Mouse (Mus musculus): Measurements from ENCODE around the gene Rnf115.
"Not testable (repeated sequence)": the region's sequence is repeated elsewhere in the genome, so short reads cannot be mapped to it uniquely, and the experiment has no call there.

Gene Rnf115

DNA sequence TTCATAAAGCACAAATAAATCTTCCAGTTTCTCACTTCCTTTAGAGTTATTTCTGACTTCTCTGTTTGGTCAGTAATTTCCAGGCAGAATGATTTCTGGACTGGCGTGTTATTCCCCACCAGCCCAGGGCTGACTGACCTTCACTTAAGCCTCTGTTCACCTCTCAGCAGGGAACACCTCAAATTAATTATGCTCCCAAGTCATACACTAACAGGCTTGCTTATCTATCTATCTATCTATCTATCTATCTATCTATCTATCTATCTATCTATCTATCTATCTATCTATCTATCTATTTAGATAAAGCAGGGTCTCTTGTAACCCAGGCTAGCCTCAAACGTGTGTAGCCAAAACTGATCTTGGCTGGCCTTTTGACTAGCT is 18.8 kb upstream of the Rnf115 start:
- DNase-seq: no peak

- DNase-seq: no peak
Observed at GRCm38 (mm10) chr3:96714286-96714685, 13.2 kb upstream of the Rnf115 start.

DNA sequence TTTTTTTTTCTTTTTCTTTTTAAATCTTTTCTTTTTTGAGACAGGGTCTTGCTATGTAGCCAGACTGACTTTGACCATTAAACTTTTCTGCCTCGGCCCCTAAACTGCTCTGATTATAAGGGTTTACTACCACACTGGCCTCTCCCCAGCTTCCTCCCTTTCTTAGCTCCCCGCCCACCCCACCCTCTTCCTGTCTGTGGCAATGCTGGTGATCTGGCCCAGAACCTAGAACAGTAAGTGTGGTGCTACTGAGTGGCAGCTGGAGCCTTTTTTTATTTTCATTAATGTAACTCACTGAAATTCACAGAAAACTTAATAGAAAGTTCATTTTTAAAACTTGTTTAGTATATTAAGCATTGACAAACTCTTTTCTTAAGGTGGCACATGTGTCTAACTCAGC is 11.6 kb upstream of the Rnf115 start:
- no peak for DNase-seq

DNA sequence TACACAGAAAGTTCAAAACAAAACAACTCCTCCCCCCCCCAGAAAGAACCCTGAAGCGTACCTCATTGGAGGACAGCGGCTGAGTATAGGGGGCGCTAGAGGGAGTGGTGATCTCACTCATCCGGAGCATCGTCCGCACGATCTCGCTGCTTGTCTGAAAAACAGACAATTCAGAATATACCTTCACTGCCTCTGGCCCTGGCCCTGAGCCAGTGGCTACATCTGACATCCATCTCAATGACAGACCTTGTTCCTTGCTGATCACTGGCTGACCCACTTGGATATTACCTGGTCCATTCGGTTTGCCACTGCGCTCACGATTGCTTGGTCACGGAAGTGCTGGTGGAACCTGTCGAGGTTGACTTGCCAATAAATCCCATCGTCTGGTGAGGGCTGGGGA is 8.3 kb upstream of the Rnf115 start:
- peak; percentile 52 for DNase-seq

DNA sequence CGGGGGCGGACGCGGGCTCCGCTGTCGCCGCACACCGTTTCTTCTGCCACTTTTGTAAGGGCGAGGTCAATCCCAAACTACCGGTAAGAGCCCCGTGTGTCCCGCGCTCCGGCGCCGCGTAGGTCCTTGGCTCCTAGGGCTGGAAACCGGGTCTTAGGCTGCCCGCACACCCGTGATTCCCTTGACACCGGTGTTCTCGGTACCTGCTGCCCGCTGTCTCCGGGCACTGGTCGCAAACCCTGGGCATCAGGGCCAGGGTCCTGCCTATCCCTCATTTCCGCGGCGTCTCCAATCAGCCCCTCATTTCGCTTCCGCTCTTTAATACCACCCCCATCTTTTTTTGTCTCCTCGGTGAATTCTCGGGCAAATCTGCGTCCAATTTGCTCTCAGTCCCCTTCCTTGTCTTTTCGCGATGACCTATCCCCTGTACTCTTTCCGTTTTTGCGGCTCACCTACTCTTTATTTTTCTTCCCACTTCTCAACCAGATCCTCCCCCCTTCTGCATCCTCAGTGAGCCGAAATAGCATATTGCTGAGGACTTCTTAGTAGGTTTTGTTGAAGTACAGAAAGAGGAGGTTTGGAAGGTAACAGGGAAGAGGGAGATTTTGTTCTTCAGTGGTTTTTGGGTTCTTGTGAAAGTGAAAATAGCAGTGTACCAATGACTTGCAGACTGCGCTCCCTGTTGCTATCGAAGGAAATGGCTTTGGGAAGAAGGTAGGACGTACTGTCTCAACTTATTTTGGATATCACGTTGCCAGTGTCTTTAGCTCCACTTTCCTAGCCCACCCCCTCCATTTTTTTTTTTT is 567 bp downstream of the Rnf115 start:
- no peak for DNase-seq

DNA sequence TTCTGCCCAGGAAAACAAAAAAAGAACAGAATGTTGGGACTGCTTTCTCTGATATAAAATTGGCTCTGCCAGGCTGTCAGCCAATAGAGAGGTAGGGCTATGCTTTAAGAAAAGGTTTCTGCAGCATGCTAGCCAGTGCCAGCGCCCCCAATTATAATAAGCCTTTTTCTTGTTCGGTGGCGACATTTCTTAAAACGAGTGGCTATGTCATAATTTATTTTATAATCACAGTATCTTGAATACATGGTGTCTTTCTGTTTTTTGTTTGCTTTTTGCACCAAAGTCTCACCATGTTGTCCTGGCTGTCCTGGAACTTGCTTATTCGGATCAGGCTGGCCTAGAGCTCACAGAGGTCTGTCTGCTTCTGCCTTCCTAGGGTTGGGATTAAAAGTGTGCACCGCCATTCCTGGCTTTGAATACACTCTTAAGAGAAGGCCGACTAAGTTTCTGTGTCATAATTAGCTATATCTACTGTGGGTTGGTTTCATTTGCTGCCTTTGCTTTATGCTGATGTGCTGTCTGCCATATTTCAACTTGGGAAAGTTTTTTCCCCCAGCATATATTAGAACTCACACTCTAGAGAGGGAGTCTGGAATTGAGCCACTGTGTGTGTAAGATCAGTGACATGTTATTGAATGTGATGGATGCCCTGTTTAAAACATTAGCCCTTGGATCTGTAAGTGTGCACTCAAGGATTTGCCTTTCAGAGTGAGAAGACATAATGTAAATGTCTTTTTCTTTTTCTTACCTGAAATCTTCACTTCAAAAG is 1.4 kb downstream of the Rnf115 start:
- DNase-seq: no peak

- no peak for DNase-seq
Observed at GRCm38 (mm10) chr3:96729403-96729784, 1.9 kb downstream of the Rnf115 start.

- DNase-seq: no peak
Observed at GRCm38 (mm10) chr3:96730785-96731184, 3.3 kb downstream of the Rnf115 start.

GRCm38 (mm10) chr3:96733984-96734383 is 6.5 kb downstream of the Rnf115 start:
- no peak for DNase-seq

DNA sequence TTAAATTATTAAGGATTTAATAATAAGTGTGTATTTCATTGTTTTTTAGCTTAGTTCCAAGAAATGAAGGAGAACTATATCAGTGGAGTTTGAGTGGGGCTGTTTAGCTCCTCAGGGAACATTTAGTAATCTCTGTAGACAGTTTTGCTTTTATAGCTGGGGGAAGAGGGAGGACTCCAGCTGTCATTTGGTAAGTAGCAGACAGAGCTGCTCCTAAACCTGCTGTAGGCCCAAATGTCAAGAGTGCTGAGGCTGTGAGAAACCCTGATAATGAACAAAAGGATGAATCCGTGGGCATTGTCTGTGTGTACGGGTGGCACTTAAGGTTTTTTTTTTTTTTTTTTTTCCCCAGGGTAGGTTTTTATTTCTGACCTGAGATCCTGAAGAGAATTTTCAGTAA is 7.7 kb downstream of the Rnf115 start:
- DNase-seq: no peak

DNA sequence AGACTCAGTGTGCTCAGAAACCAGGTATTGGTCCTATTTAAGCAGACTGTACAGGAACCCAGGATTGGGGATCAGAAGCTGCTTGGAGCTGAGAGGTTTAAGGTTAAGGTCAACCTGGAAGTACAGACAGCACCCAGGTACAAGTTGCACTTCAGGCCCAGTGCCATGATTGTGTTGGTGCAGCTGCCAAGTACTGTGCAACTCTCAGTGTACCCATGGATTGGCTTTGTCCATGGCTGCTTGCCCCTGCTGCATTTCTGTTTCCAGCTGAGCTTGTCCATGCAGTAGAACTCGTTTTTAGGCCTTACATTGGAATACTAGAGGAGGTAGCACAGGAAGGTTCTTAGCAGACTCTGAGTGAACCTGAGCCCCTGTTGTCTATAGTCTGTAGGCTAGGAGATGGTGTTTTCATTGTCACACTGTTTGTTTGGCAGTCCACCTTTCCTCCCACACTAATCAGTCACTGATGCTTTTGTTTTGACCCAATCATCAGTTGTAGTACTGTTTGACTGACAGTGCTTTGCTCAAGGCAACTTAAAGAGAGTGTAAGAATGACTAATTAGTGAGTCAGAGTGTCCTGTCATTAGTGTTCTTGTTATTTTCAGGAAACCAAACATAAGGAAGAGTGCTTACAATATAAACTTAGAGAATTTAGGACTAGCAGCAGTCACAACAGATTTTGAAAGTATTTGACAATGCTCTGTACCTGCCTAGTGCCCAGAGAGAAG is 9.7 kb downstream of the Rnf115 start:
- no peak for DNase-seq

GRCm38 (mm10) chr3:96737995-96738394 is 10.5 kb downstream of the Rnf115 start:
- no peak for DNase-seq

DNA sequence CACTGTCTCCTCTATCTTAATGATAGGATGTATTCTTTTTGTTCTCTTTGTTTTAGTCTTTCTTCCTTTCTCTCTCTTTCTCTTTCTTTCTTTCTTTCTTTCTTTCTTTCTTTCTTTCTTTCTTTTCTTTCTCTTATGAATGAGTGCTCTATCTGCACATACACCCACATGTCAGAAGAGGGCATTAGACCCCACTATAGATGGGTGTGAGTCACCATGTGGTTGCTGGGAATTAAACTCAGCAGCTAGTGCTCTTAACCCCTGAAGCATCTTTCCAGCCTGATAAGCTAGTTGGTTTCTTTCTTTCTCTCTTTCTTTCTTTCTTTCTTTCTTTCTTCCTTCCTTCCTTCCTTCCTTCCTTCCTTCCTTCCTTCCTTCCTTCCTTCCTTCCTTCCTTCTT is 12.8 kb downstream of the Rnf115 start:
- not testable (repeated sequence) for DNase-seq

DNA sequence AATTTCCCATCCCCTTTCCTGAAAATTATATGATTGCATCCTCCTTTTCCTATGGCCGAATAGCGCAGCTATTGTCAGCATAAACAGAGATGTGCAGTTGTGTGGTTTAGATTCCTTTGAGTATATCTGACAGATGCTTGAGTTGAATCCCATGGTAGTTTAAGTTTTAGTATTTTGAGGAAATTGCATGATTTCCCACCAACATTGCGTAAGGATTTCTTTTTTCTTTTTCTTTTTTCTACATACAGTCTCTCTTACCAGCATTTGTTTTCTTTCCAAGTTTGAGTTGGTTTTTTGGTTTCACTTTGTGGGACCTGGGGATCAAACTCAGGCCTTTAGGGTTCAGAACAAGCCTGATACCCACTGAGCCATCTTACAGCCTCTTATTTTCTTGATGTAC is 16.9 kb downstream of the Rnf115 start:
- no peak for DNase-seq

DNA sequence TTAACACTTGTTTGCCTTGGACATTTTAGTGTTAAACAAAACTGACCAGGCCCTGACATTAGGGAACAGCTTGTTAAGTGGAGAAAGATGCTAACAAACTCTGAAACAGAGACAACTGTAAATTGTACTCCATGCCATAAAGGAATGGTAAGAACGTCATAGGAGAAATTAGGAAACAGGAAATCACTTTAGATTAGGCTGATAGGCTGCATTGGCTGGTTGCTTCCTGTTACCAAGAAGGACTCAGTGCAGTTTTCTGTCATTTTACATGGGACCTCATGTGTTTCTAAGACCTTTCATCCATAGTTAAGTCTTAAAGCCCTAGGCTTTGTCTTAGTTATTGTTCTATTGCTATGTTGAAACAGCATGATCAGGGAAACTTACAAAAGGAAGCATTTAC is 19.4 kb downstream of the Rnf115 start:
- DNase-seq: no peak

GRCm38 (mm10) chr3:96755935-96756334 is 28.5 kb downstream of the Rnf115 start:
- DNase-seq: no peak

GRCm38 (mm10) chr3:96757691-96758090 is 30.2 kb downstream of the Rnf115 start:
- DNase-seq: no peak

DNA sequence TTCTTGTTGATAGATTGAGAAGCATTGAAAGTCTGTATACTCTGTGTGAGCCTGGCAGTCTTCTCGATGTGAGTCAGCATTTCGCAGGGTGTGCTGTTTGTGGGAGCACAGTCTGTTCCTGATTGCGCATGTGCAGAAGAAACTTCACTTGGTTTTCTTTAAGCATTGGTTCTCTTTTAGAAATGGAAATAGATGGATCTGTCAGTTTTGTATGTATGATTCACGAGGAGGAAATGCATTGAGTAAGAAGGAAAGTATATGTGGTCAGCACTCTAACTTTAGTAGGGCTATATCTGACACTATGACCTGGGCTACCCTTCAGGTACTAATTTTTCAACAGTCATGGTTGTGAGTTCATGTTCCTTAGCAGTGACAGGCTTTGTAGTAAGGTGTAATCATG is 32.2 kb downstream of the Rnf115 start:
- DNase-seq: peak; percentile 57

DNA sequence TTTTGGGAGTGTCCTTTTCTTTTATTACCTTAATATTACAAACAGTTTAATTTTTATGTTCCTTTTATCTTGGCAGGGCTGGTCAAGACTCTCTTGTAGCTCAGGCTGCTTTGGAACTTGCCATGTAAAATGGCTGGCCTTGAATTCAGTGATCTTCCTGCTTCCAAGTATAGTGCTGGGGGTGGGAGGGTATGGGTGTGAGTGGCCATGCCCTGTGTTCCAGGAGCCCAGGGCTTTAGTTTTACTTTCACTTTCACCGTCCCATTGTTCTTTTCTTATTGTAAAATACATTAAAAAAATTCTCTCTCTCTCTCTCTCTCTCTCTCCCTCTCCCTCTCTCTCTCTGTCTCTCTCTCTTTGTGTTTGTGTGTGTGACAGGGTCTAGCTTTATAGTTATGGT is 37.1 kb downstream of the Rnf115 start:
- no peak for DNase-seq

GRCm38 (mm10) chr3:96769971-96770370 is 42.5 kb downstream of the Rnf115 start:
- DNase-seq: no peak

- no peak for DNase-seq
Observed at GRCm38 (mm10) chr3:96772949-96773348, 45.5 kb downstream of the Rnf115 start.

- DNase-seq: no peak
Observed at GRCm38 (mm10) chr3:96777120-96777519, 49.7 kb downstream of the Rnf115 start.

GRCm38 (mm10) chr3:96782236-96782635 is 54.8 kb downstream of the Rnf115 start:
- DNase-seq: no peak

GRCm38 (mm10) chr3:96787784-96788183 is 60.3 kb downstream of the Rnf115 start:
- DNase-seq: no peak
